Mouse (Mus musculus) B cell, adult 2 months (primary cell): ENCODE results near the gene Chad.
A peak's percentile ranks its signal among the peaks of the same experiment; 100 is the strongest.

Experiments used
- DNase-seq, 2 experiments: peaks; one replicate each; pipeline ENCODE4 v3.0.0; 2022

The Chad gene

DNA sequence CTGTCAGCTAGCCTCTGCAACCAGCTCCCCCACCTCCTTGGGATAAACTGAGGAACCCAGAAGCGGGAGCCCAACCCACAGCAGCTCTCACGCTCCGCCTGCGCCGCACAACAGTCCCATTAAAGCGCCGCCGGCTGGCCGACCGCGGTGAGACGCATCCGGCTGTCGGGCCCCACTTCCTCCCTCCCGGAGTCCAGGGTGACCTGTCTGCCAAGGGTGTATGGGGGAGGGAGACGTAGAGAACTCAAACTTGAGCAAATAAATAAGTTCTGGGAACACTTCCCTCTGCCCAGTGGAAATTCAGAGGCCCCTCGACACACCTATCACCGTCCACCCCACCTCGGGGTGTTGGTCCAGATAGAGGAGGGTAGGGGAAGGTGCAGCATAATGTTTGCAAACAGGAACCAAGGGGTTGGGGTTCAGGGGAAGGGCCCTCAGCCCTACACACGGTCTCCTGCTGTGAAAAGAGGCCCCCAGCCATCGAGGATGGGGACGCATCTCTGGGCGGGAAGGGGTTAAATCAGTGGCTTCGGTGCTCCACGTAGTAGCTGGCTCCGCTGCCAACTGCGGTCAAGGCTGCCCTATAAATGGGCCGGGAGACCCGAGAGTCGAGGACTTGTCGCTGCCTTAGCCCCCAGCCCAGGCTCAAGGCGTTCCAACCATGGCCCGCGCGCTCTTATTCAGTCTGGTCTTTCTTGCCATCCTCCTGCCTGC lies at the start of gene Chad:
Gene Chad (plus strand): TSS at position 611 of the 714 bp plus-strand sequence.
- DNase-seq = peak; percentile 51 to 55

GRCm38 (mm10) chr11:94521219-94521843 lies 43.5 kb upstream of the Chad start, which contains the start of gene Mycbpap:
Mycbpap (minus strand) TSS chr11:94521742.
- peak; percentile 49 to 58 for DNase-seq

- DNase-seq = no peak
These were observed 38.5 kb upstream of the Chad start for GRCm38 (mm10) chr11:94526171-94526879.

GRCm38 (mm10) chr11:94528879-94529278 lies 36.0 kb upstream of the Chad start:
- DNase-seq = no peak

- DNase-seq = no peak
These were observed 31.7 kb upstream of the Chad start for GRCm38 (mm10) chr11:94533171-94533570.

DNA sequence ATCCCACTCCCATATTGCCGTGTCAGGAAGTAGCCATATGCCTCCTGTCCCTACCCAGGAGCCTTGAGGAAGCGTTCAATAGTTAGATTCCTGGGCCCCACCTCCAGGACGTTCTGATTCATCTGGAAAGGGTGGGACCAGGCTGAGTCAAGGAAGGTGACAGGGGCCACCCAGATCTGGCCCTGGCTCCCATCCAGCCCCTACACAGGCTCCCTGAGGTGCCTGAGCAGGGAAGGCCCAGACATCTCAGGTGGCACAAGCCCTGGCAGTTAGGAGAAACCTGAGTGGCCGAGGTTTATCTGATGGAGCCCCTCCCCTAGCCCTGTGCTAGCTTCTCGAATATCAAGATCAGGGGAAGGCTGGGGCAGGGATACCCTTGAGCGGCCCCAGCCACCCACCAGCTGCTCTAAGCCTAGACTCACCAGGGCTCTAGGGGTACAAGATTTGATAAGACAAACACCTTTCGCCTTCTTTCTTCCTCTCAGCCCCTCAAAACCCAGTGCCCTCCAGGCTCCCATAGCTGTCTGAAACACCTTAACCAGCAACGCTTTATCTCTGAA lies 26.0 kb upstream of the Chad start:
- no peak for DNase-seq

DNA sequence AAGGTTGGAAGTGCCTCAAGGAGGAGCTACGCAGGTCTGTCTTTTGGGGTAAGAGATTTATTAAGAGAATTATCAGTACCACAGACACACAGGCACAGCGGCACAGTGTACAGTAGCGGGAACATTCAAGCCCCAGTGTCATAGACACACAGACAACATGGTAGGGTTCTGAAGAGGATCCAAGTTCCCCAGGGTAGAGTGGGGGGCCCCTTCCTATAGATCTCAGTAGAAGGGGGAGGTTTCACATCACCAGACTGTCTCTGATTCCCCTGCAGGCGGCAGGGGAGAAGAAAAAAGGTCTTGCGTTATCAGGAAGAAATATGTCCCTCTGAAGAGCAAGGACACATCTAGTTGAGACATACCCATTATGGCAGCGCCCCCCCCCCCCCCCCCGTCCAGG lies 25.1 kb upstream of the Chad start:
- no peak for DNase-seq

DNA sequence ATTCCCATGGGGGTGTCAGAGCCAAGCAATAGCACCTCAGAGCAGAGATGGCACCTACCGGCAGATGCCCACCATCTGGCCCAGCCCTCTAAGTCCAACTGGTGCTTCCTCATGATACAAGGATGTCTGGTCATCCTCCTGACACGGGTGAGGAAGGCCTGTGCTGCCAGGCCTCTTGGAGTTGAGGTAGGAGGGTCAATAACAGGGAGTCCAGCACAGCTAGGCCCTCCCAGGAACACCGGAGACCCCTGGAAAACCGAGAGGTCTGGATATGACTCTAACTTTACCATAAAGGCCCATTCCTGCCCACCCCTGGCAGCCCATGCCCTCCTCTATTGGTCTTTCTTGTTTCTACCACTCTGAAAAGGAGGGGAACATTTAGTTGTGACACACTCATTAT lies 22.4 kb upstream of the Chad start:
- DNase-seq = no peak

DNA sequence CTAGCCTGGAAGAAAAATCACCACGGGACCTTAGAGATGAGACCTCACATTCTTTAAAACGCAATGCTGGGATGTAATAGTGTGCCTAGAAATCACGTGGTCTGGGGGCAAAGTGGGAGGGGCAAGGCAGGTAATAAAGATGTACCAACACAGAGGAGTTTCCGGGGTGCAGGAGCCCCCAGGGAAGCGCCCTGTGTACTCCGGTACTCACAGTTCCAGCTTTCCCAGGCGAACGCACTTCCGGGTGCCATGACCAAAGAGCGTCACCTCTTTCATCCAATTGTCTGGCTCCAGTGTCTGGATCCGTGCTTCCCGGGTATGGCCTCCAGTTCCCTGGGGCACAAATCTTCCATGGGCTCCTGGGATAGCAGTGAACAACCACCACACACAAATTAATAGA lies 21.5 kb upstream of the Chad start:
- DNase-seq = no peak

- peak; percentile 74 to 76 for DNase-seq
These were observed 20.9 kb upstream of the Chad start for GRCm38 (mm10) chr11:94543932-94544331.

GRCm38 (mm10) chr11:94544422-94544821 lies 20.4 kb upstream of the Chad start:
- DNase-seq = no peak

DNA sequence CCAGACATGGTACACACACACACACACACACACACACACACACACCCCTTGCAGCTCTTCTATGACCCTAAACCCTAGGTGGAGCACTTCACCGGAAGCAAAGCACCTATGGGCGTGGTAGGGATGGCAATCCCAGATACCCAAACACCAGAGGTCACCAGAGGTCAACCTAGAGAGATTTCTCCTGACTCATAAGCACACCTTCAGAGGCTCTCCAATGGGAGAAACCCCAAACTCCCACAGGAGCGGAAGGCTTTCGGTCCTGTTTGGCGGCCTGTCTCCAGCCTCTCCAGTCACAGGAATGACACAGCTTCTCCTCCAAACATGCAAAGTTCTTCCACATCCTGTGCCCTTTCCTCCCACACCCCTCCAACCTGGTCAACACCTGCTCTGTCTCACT lies 18.5 kb upstream of the Chad start:
- no peak for DNase-seq

DNA sequence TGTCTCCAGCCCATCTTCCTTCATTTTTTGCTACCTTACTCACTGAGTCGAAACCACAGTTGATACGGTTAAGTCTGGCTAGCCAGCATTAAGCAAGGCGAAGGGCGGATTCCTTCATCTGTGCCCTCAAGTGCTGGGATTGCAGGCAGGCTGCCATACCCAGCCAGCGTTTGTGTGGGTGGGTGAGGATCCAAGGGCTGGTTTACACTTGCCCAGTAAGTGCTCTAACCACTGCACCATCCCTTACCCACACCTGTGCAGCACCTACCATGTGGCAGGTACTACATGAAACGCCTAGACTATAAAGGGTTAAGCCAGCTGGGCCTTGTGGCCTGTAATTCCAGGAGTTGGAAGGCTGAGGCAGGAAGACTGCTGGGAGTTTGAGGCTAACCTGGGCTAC lies 17.6 kb upstream of the Chad start:
- DNase-seq = no peak

DNA sequence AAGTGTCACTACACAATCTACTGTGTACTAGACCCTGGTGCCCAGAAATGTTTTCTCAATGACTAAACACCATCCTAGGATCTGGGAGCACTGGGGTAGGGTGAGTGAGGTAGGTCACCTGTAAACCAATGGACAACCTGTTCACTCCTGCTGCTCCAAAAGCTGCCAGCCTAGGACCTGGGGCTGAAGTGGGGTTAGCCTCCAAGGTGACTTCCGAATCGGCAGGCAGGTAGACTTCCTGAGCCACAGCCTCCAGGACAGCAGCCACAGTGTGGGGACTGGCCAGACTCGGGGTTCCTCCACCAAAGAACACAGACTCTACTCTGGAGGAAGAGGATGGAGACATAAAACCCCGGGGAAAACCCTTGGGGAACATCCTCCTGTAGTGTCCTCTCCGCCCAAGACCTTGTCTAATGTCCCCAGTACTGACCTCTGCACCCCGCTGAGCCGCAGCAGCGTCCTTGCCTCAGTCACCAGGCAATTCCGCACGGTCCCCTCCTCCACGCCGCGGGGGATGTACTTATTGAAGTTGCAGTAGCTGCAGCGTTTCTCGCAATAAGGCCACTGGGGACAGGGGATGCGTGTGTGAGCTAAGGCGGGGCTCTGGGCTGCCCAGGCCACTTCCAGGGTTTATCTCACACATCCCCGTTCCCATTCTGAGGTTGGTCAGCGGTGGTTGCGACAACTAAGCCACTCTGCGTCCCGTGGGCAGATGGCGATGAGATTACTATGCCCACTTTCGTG lies 16.6 kb upstream of the Chad start:
- peak; percentile 42 to 43 for DNase-seq

DNA sequence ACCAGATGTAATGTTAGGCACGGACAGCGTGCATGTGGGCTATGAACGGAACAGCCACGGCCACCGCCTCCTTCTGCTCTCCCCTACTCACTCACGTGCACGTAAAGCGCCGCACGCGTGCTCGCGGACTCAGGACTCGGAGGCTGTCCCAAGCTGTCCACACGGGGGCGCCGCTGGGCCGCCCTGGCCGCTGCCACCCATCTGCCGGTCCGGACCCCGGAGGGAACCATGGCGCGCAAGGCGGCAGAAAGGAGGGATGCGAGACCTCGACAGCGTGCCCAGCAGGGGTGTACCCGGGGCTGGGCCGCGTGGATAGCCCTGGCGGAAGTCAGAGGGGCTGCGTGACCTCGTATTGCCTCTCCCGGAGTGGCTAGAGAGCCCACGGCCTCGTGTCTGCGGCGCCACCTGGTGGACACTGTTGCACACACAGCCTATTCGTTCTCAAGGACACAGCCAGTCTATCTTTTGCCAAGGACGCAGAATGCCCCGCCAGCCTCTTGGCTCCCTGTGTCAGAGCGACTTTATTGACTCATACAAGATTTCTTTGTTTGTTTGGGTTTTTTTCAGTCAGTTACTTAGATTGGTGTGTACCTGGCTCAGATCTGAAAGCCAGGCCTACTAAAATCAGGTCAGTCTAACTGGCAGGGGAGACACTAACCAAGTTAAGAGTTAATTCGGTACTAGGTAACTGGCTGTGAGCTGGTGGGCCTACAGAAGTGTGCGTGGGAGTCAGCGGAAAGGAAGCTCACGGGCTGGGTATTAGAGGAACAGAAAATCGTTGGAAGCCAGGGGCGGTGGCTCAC lies 15.8 kb upstream of the Chad start, which contains the start of gene Rsad1:
Gene Rsad1 (minus strand): TSS at position 368 of the 803 bp plus-strand sequence.
- DNase-seq = peak; percentile 96 to 98

- no peak for DNase-seq
These were observed 15.0 kb upstream of the Chad start for GRCm38 (mm10) chr11:94549691-94550441.

- DNase-seq = no peak
These were observed 14.5 kb upstream of the Chad start for GRCm38 (mm10) chr11:94550442-94550744.

DNA sequence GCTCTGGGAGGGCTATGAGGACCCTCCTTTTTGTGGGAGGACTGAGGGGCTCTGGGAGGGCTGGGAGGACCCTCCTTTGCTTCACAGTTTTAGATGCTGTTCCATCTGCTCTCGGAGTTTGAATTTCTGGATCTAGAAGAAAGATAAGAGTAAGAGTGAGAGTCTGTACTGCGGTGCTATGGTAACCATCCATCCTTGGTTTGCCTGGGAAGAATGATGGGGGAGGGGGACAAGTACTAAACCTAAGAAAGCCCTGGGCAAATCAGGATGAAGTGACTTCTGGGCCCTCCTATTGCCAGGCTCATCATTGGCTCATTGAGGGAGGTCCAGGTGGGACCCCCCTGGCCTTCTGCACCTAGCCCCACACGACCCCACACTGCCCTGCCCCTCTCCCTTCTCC lies 6.6 kb upstream of the Chad start:
- no peak for DNase-seq

DNA sequence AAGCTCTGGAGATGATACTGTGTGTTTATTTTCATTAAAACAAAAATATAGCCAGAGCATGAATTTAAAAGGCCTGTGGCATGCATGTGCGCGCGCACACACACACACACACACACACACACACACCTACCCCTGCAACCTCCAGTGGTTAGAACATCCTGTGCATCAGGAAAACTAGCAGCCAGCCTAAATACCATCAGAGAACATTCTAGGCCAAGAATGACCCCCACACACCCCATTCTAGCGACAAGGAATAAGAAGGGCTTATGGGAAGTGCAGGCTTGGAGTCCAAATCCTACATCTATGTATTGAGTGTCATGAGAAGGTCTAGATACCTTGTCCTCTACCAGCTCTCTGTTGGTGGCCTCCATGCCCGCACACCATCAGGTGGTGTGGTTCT lies 1.5 kb upstream of the Chad start:
- DNase-seq = no peak

DNA sequence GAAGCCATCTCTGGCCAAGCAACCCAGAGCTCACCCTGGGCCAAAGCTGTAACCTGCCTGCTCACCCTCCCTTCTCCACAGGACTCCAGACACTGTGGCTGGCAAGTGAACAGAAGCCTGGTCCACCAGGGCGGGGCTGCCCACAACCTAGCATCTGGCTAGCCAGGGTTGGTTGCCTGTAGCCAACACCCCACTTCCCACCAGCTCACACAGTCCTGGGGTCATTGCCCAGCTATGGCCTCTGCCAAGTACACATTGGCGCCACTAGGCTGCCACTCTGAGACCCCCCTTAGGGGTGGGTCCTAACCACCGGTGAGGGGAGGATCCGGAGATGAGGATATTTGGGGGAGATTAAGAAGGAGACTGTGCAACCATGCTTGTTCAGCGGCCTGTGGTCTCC lies 1.0 kb upstream of the Chad start:
- DNase-seq = no peak

DNA sequence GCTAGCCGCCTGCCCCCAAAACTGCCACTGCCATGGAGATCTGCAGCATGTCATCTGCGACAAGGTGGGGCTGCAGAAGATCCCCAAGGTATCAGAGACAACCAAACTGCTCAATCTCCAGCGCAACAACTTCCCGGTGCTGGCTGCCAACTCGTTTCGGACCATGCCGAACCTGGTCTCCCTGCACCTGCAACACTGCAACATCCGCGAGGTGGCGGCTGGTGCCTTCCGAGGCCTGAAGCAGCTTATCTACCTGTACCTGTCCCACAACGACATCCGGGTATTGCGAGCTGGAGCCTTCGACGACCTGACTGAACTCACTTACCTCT lies 268 bp downstream of the Chad start:
- DNase-seq = no peak

DNA sequence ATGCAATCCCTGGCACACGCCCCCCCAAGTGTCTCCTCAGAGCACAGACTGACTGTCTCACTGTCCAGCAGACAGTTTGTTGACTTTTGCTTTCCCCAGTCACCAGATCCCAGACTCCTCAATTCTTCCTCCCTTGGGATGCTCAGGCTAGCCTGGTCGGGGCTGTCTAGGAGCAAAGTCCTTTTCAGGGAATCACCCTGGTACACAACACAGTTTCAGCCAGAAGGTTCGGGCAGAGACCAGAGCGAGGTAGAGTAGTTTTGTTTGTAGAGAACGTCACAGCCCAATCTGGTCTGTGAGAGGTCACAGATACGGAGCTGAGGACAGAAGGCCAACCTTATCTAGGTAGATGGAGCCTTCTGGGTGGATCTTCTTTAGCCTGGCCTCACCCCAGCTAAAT lies 1.7 kb downstream of the Chad start:
- no peak for DNase-seq
